In the genomic region with DNA sequence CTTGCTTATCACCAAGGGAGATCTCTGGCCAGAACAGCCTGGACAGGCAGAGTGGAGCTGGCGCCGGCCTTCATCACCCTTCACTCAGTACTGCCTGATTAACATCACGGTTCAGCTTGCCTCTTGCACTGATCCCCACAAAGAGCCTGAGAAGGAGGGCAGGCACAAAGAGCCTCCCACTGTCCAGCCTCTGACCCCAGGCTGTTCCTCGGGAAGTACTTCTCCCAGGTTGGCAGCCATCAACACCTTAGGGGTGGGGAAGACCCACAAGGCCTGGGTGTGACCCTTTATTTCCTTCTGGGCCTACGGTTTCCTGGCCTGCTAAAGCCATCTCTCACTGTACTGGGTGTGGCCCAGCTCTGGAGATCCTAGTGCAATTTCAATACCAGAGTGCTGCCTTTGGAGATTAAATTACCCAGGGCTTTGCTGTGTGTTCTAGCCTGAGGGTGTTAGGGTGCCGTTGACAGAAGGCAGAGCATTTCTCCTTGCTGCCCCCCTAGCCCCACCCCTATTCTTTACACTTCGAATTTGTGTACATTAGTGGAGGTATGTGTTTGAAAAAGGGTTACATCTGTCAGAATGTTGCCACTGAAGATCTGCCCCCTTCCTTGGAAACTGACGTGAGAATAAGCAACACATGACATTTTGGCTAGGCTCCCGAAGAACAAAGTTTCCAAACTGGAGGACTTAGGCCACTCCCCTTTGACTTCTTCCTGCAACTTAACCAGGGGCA, we compare ENCODE assay signal across 9 mouse cellular contexts.
A peak's percentile ranks its signal among the peaks of the same experiment; 100 is the strongest.
DNase-seq lines count a peak whose midpoint lies in the region; ATAC-seq and TF ChIP-seq lines count a peak whose summit lies in the region.
"Had no signal": no experiment of that assay in that cellular context is flagged by ENCODE, and none has a peak within 500 bp of the region (broad histone marks: within the 10 kb centered on the region; RNA-seq: fewer than 3 reads in every experiment).

No protein-coding gene starts in this region.

- no peak for ATAC-seq in hindbrain, postnatal 0 days
- ATAC-seq in heart, embryonic 11.5 days (replicated peaks; ENCODE audit: insufficient number of reproducible peaks, low FRiP score, low TSS enrichment), result peak; percentile 47; the same call in 1 of the 2 replicates
- peak; percentile 70 for ATAC-seq in stomach, embryonic 16.5 days (ENCODE audit: insufficient read depth, low FRiP score)
- ATAC-seq in granulocyte monocyte progenitor cell, adult 5-6 weeks (replicated peaks; ENCODE audit: poor library complexity, severe bottlenecking), result no peak

- H3K36me3 ChIP-seq in hindbrain, embryonic 10.5 days, result no peaks in the 10 kb centered on the region
- H3K36me3 ChIP-seq in hindbrain, postnatal 0 days (ENCODE audit: insufficient read depth, low read length), result no peaks in the 10 kb centered on the region
- H3K36me3 ChIP-seq in heart, embryonic 11.5 days (ENCODE audit: control insufficient read depth, insufficient read depth, low read length), result no peaks in the 10 kb centered on the region
- H3K36me3 ChIP-seq in stomach, embryonic 16.5 days (ENCODE audit: control insufficient read depth, insufficient read depth, low read length), result no peaks in the 10 kb centered on the region

- 49% methylated on average over 9 of the region's 9 CpGs for WGBS in hindbrain, embryonic 10.5 days
- 63% methylated on average over 9 of the region's 9 CpGs for WGBS in hindbrain, postnatal 0 days
- WGBS in heart, embryonic 11.5 days (ENCODE audit: insufficient replicate concordance), result 21% methylated on average over 9 of the region's 9 CpGs
- WGBS in stomach, embryonic 16.5 days, result 24% methylated on average over 9 of the region's 9 CpGs

- 0 out of 2 replicates have a peak, but pooled peaks cover 10% of the 10 kb centered on the region for H3K27me3 ChIP-seq in hindbrain, embryonic 10.5 days (ENCODE audit: insufficient read depth, poor library complexity, severe bottlenecking)
- no peaks in the 10 kb centered on the region for H3K27me3 ChIP-seq in hindbrain, postnatal 0 days (ENCODE audit: insufficient read depth, low read length)
- H3K27me3 ChIP-seq in heart, embryonic 11.5 days (ENCODE audit: control insufficient read depth, insufficient read depth, low read length), result no peaks in the 10 kb centered on the region
- H3K27me3 ChIP-seq in stomach, embryonic 16.5 days (ENCODE audit: control insufficient read depth, insufficient read depth, low read length), result no peaks in the 10 kb centered on the region

- TF ChIP-seq CTCF in hindbrain, postnatal 0 days (IDR thresholded peaks at IDR 0.05; ENCODE audit: low read depth), result no peak

- H3K27ac ChIP-seq in hindbrain, embryonic 10.5 days, result peak overlapping the region; percentile 84
- no peak overlapping the region for H3K27ac ChIP-seq in hindbrain, postnatal 0 days
- H3K27ac ChIP-seq in heart, embryonic 11.5 days (ENCODE audit: low read depth, low read length), result peak overlapping the region; percentile 6; the same call in 1 of the 2 replicates
- peak overlapping the region; percentile 62 for H3K27ac ChIP-seq in stomach, embryonic 16.5 days (ENCODE audit: low read length)

- peaks cover 55% of the 10 kb centered on the region for H3K4me1 ChIP-seq in hindbrain, embryonic 10.5 days (replicated peaks)
- no peaks in the 10 kb centered on the region for H3K4me1 ChIP-seq in hindbrain, postnatal 0 days (ENCODE audit: insufficient read depth, low read length)
- peaks cover 36% of the 10 kb centered on the region for H3K4me1 ChIP-seq in heart, embryonic 11.5 days (ENCODE audit: control insufficient read depth, insufficient read depth, low read length)
- peaks cover 39% of the 10 kb centered on the region for H3K4me1 ChIP-seq in stomach, embryonic 16.5 days (ENCODE audit: control insufficient read depth, insufficient read depth, low read length)

- no peaks in the 10 kb centered on the region for H3K9me3 ChIP-seq in hindbrain, embryonic 10.5 days
- H3K9me3 ChIP-seq in hindbrain, postnatal 0 days (ENCODE audit: low read length), result no peaks in the 10 kb centered on the region
- H3K9me3 ChIP-seq in heart, embryonic 11.5 days (replicated peaks; ENCODE audit: control insufficient read depth, low read length), result no peaks in the 10 kb centered on the region
- H3K9me3 ChIP-seq in stomach, embryonic 16.5 days (replicated peaks; ENCODE audit: control insufficient read depth, low read length), result no peaks in the 10 kb centered on the region

- no peak overlapping the region for H3K4me3 ChIP-seq in hindbrain, embryonic 10.5 days
- H3K4me3 ChIP-seq in hindbrain, postnatal 0 days (ENCODE audit: low read length), result no peak overlapping the region
- H3K4me3 ChIP-seq in heart, embryonic 11.5 days (ENCODE audit: low read depth, low read length), result no peak overlapping the region
- no peak overlapping the region for H3K4me3 ChIP-seq in stomach, embryonic 16.5 days (replicated peaks; ENCODE audit: low read length)

- peak; percentile 38 for DNase-seq in hindbrain, embryonic 10.5 days (ENCODE audit: low spot score)
- DNase-seq in hindbrain, postnatal 0 days (ENCODE audit: low spot score), result no peak
- DNase-seq in kidney, postnatal 10 days, result peak; percentile 29
- no peak for DNase-seq in ovary, postnatal 36 days (ENCODE audit: low spot score)
- DNase-seq in cerebellum, adult 8-10 months, result no peak
- DNase-seq: cerebellum, adult 18-20 months had no signal

- no peak overlapping the region for H3K4me2 ChIP-seq in hindbrain, postnatal 0 days (ENCODE audit: low read depth, low read length)
- no peak overlapping the region for H3K4me2 ChIP-seq in heart, embryonic 11.5 days
- H3K4me2 ChIP-seq in stomach, embryonic 16.5 days (ENCODE audit: low read depth, low read length), result no peak overlapping the region

- no peak overlapping the region for H3K9ac ChIP-seq in hindbrain, postnatal 0 days (replicated peaks; ENCODE audit: low read length)
- 0 out of 2 replicates have a peak overlapping the region, but pooled peaks have one; percentile 16 for H3K9ac ChIP-seq in heart, embryonic 11.5 days (ENCODE audit: low read depth, low read length)
- H3K9ac ChIP-seq in stomach, embryonic 16.5 days (ENCODE audit: low read length), result no peak overlapping the region

Comparison
In these comparisons a context has a peak if more than half of its experiments do, and no peak if none do; other contexts are left out.
1. DNase-seq: peak in hindbrain, embryonic 10.5 days (single experiment) and kidney, postnatal 10 days (single experiment); none in hindbrain, postnatal 0 days (single experiment), ovary, postnatal 36 days (single experiment) and cerebellum, adult 8-10 months (single experiment).
2. ATAC-seq: peak in heart, embryonic 11.5 days (single experiment) and stomach, embryonic 16.5 days (single experiment); none in hindbrain, postnatal 0 days (single experiment) and granulocyte monocyte progenitor cell, adult 5-6 weeks (single experiment).